Mouse (Mus musculus): ENCODE results near the gene Aldh3b2. TPM values are rescaled to one million over a fixed set of nuclear protein-coding genes. Genes with fewer than 3 reads are reported as not detected.
"Not testable (repeated sequence)": the region's sequence is repeated elsewhere in the genome, so short reads cannot be mapped to it uniquely, and the experiment has no call there.

Aldh3b2 gene
- polyA plus RNA-seq, 1 experiment from 2014 or later: 0.36 TPM

DNA sequence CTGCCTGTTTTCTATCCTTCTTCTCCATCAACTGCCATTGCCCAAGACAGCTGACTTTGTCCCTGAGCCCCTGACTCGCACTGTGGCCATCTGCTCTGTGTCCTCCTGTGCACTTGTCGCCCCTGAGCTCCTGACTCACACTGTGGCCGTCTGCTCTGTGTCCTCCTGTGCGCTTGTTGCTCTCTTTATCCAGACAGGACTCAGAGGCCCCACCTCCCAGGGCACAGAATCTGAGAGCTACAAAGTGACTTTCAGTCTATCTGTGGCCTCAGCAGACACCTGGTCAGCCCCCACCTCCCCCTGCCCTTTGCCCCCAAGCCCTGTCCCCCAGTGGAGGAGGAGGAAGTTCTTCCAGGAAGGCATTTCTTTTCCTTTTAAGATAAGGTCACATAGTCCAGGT is 16.3 kb upstream of the Aldh3b2 start:
- no peak for ATAC-seq
- Histone ChIP-seq H3K4me1 (ENCODE audit: control insufficient read depth, insufficient read depth, low read length) (no peaks in the 10 kb centered on the region), H3K36me3 (ENCODE audit: control insufficient read depth, insufficient read depth, low read length) (no peaks in the 10 kb centered on the region), H3K27ac (ENCODE audit: low read depth, low read length) (no peak overlapping the region), H3K4me2 (ENCODE audit: low read length) (no peak overlapping the region), H3K4me3 (ENCODE audit: low read depth, low read length) (no peak overlapping the region), H3K9me3 (replicated peaks; ENCODE audit: control insufficient read depth, low read length) (no peaks in the 10 kb centered on the region), H3K27me3 (replicated peaks; ENCODE audit: control insufficient read depth, insufficient read depth, low read length) (no peaks in the 10 kb centered on the region), H3K9ac (ENCODE audit: low read length) (no peak overlapping the region)
- no peak for DNase-seq (ENCODE audit: low spot score)
- 72% methylated on average over 4 of the region's 4 CpGs for WGBS

DNA sequence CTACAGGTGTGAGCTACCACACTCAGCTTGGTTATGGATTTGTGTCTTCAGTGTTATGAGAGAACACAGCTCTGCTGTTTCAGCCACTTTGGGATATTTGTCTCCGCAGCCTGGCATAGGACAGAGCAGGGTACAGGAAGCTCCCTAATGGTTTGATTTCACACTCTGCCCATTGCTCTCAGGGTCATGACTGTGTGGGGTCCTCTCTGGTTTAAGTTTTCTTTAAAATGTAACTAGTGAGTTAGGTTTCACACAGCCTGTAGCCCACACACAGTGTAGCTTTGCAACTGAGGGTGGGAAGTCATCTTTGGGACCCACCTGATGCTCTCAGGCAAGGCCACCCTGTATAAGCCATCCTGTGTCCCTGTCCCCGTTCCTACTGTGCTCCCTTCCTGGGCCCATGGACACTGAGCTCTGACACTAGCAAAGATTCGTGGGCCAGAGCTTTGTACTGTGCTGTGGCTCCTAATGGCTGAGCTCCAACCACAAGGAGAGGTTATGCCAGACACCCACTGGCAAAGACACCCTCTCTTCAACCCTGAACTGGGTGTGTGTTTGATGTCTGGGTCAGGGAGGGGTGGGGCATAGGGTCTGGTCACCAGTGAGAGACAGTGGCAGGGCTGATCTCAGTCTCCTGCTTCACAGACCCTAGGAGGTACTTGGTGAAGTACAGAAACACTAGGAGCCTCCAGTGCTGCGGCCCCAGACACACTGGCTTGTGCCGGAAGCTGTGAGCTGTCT is 14.7 kb upstream of the Aldh3b2 start:
- H3K4me3 ChIP-seq (ENCODE audit: low read depth, low read length); ATAC-seq; H3K4me2 ChIP-seq (ENCODE audit: low read length); H3K9ac ChIP-seq (ENCODE audit: low read length); DNase-seq (ENCODE audit: low spot score); H3K9me3 ChIP-seq (replicated peaks; ENCODE audit: control insufficient read depth, low read length); H3K36me3 ChIP-seq (ENCODE audit: control insufficient read depth, insufficient read depth, low read length); H3K27me3 ChIP-seq (replicated peaks; ENCODE audit: control insufficient read depth, insufficient read depth, low read length); H3K4me1 ChIP-seq (ENCODE audit: control insufficient read depth, insufficient read depth, low read length); H3K27ac ChIP-seq (ENCODE audit: low read depth, low read length): not testable (repeated sequence)
- 81% methylated on average over 5 of the region's 5 CpGs for WGBS

DNA sequence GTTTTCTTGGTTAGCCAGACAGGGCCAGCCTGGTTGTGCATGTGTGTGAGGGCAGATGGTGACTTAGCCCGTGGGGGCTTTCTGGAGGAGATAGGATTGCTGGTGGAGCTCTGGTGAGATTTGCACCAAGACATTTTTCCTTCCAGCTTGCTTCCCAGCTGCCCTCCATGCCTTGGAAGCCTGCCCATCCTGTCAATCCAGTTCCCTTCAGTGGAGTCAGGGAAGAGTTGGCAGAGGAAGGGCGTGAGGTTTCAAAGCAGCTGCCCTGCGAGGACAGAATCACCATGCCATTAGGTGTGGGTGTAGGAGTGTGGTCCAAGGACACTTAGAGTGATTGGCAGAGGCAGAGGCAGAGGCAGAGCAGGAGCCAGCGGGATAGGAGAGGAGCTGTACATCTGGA is 13.7 kb upstream of the Aldh3b2 start, which contains the start of gene Aldh3b3:
Aldh3b3 (plus strand) TSS at position 176 of the 400 bp plus-strand sequence.
- Histone ChIP-seq H3K4me1 (ENCODE audit: control insufficient read depth, insufficient read depth, low read length) (no peaks in the 10 kb centered on the region), H3K4me2 (ENCODE audit: low read length) (no peak within 1 kb of the TSS), H3K27me3 (replicated peaks; ENCODE audit: control insufficient read depth, insufficient read depth, low read length) (no peaks in the 10 kb centered on the region), H3K27ac (ENCODE audit: low read depth, low read length) (no peak within 1 kb of the TSS), H3K9ac (ENCODE audit: low read length) (no peak within 1 kb of the TSS), H3K36me3 (ENCODE audit: control insufficient read depth, insufficient read depth, low read length) (no peaks in the 10 kb centered on the region), H3K4me3 (ENCODE audit: low read depth, low read length) (no peak within 1 kb of the TSS), H3K9me3 (replicated peaks; ENCODE audit: control insufficient read depth, low read length) (no peaks in the 10 kb centered on the region)
- ATAC-seq: no peak
- DNase-seq (ENCODE audit: low spot score): peak; percentile 46
- WGBS: 63% methylated on average over 4 of the region's 4 CpGs

DNA sequence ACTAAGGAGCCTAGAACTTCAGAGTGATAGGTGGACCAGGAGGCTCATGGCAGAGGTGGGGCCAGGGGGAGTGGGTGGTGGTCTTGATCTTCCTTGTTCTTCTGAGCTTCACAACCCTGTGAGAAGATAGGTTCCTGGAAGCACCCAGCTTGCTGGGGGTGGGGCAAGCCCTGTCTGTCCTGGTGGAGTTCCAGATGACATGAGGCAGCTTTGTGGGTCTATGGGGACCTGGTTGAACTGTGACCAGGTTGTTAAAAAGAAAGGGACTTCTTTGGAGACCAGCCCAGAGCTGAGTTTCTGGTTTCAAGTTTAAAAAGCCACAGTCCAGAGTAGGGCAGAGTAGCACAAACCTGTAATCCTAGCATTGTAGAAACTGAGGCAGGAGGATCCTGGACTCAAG is 13.1 kb upstream of the Aldh3b2 start:
- no peaks in the 10 kb centered on the region for H3K9me3 ChIP-seq (replicated peaks; ENCODE audit: control insufficient read depth, low read length)
- no peaks in the 10 kb centered on the region for H3K4me1 ChIP-seq (ENCODE audit: control insufficient read depth, insufficient read depth, low read length)
- no peaks in the 10 kb centered on the region for H3K36me3 ChIP-seq (ENCODE audit: control insufficient read depth, insufficient read depth, low read length)
- ATAC-seq (no peak), DNase-seq (ENCODE audit: low spot score) (no peak)
- no peak overlapping the region for H3K4me2 ChIP-seq (ENCODE audit: low read length)
- no peak overlapping the region for H3K9ac ChIP-seq (ENCODE audit: low read length)
- H3K27ac ChIP-seq (ENCODE audit: low read depth, low read length): no peak overlapping the region
- H3K4me3 ChIP-seq (ENCODE audit: low read depth, low read length): no peak overlapping the region
- no peaks in the 10 kb centered on the region for H3K27me3 ChIP-seq (replicated peaks; ENCODE audit: control insufficient read depth, insufficient read depth, low read length)

DNA sequence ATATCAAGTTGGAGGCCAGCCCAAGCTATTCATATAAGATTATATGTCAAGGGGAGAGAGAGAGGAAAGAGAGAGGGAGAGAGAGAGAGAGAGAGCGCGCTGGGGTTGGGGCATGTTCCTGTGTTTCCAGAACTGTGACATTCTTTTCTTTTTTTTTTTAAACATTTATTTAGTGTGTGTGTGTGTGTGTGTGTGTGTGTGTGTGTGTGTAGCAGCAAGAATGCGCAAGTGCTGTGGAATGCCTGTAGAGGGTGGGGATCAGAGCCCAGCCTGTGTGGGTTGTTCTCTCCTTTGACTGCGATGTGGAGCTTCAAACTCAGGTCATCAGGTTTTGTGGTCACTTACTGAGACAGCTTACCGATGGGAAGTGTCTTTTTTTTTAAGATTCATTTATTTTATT is 11.9 kb upstream of the Aldh3b2 start:
- no peak for ATAC-seq
- WGBS: 78% methylated on average over 5 of the region's 5 CpGs
- no peaks in the 10 kb centered on the region for H3K27me3 ChIP-seq (replicated peaks; ENCODE audit: control insufficient read depth, insufficient read depth, low read length)

DNA sequence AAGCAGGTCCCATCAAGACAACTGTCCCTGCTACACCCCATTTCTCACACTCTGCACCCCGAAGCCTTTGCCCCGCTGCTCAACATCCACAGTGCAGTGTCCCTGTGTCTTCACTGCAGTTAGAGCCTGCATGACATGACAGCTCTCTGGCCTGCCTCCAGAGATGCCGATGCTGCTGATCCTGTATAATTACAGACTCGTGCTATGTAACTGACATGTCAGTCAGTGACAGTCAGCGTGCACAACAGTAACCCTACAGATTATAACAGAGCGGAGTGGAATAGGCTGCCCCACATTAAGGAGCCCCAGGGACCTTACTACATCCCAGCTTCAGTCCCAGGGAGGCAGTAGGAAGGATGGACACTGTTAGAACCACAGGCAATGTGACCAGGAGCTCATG is 10.3 kb upstream of the Aldh3b2 start:
- H3K4me3 ChIP-seq (ENCODE audit: low read depth, low read length); H3K4me2 ChIP-seq (ENCODE audit: low read length); DNase-seq (ENCODE audit: low spot score); H3K4me1 ChIP-seq (ENCODE audit: control insufficient read depth, insufficient read depth, low read length); H3K27ac ChIP-seq (ENCODE audit: low read depth, low read length); H3K9me3 ChIP-seq (replicated peaks; ENCODE audit: control insufficient read depth, low read length); H3K9ac ChIP-seq (ENCODE audit: low read length); H3K27me3 ChIP-seq (replicated peaks; ENCODE audit: control insufficient read depth, insufficient read depth, low read length); H3K36me3 ChIP-seq (ENCODE audit: control insufficient read depth, insufficient read depth, low read length): not testable (repeated sequence)
- ATAC-seq: peak; percentile 46
- WGBS: 66% methylated on average over 6 of the region's 6 CpGs

More for the DNA sequence above, 11.9 kb upstream of the Aldh3b2 start:
- no peaks in the 10 kb centered on the region for H3K4me1 ChIP-seq (ENCODE audit: control insufficient read depth, insufficient read depth, low read length)
- no peak overlapping the region for H3K4me2 ChIP-seq (ENCODE audit: low read length)
- no peak overlapping the region for H3K27ac ChIP-seq (ENCODE audit: low read depth, low read length)
- DNase-seq (ENCODE audit: low spot score): no peak
- H3K4me3 ChIP-seq (ENCODE audit: low read depth, low read length): no peak overlapping the region
- no peaks in the 10 kb centered on the region for H3K36me3 ChIP-seq (ENCODE audit: control insufficient read depth, insufficient read depth, low read length)
- H3K9me3 ChIP-seq (replicated peaks; ENCODE audit: control insufficient read depth, low read length): no peaks in the 10 kb centered on the region
- no peak overlapping the region for H3K9ac ChIP-seq (ENCODE audit: low read length)

DNA sequence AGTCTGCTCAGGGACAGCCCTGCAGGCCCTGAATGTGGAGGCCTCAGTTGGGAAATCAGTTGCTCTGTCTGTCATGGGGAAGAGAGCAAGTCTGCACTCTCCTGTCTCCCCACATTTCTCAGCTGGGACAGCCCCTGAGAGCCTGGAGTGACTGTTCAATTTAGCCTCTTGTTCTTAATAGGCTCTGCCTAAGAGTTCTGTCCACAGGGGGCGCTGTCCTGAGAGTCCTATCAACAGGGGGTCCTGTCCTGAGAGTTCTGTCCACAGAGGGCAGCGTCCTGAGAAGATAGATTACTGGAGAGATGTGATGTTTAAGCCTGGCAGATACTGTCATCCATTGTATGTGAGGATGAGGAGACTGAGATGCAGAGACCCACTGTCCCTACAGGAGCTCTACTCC is 9.7 kb upstream of the Aldh3b2 start:
- Histone ChIP-seq H3K4me3 (ENCODE audit: low read depth, low read length) (no peak overlapping the region), H3K27ac (ENCODE audit: low read depth, low read length) (no peak overlapping the region), H3K27me3 (replicated peaks; ENCODE audit: control insufficient read depth, insufficient read depth, low read length) (no peaks in the 10 kb centered on the region), H3K9ac (ENCODE audit: low read length) (no peak overlapping the region), H3K4me2 (ENCODE audit: low read length) (no peak overlapping the region), H3K4me1 (ENCODE audit: control insufficient read depth, insufficient read depth, low read length) (no peaks in the 10 kb centered on the region), H3K9me3 (replicated peaks; ENCODE audit: control insufficient read depth, low read length) (no peaks in the 10 kb centered on the region), H3K36me3 (ENCODE audit: control insufficient read depth, insufficient read depth, low read length) (no peaks in the 10 kb centered on the region)
- DNase-seq (ENCODE audit: low spot score) (no peak), ATAC-seq (no peak)
- 12% methylated on average over 2 of the region's 2 CpGs for WGBS

DNA sequence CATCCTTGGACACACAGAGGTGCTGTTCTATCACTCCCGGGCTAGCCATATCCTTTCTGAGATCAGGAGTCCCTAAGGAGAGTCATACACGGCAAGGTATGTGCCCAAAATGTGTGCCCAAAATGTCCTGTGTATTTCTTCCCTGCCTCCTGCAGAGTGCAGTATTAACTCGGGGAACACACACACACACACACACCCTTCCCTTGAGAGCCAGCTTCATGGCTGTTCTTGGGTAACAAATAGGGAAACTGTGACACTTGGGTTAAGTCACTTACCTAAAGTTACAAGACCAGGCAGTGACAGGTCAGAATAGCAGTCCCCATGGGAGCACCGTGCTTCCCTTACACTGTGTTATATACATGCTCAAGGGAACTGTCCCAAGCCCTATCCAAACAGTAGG is 8.1 kb upstream of the Aldh3b2 start:
- DNase-seq (ENCODE audit: low spot score): no peak
- H3K4me1 ChIP-seq (ENCODE audit: control insufficient read depth, insufficient read depth, low read length): no peaks in the 10 kb centered on the region
- H3K27ac ChIP-seq (ENCODE audit: low read depth, low read length): no peak overlapping the region
- no peak overlapping the region for H3K4me3 ChIP-seq (ENCODE audit: low read depth, low read length)
- no peaks in the 10 kb centered on the region for H3K27me3 ChIP-seq (replicated peaks; ENCODE audit: control insufficient read depth, insufficient read depth, low read length)
- 80% methylated on average over 4 of the region's 4 CpGs for WGBS
- H3K9ac ChIP-seq (ENCODE audit: low read length): no peak overlapping the region
- no peaks in the 10 kb centered on the region for H3K36me3 ChIP-seq (ENCODE audit: control insufficient read depth, insufficient read depth, low read length)
- no peaks in the 10 kb centered on the region for H3K9me3 ChIP-seq (replicated peaks; ENCODE audit: control insufficient read depth, low read length)
- H3K4me2 ChIP-seq (ENCODE audit: low read length): no peak overlapping the region
- no peak for ATAC-seq

DNA sequence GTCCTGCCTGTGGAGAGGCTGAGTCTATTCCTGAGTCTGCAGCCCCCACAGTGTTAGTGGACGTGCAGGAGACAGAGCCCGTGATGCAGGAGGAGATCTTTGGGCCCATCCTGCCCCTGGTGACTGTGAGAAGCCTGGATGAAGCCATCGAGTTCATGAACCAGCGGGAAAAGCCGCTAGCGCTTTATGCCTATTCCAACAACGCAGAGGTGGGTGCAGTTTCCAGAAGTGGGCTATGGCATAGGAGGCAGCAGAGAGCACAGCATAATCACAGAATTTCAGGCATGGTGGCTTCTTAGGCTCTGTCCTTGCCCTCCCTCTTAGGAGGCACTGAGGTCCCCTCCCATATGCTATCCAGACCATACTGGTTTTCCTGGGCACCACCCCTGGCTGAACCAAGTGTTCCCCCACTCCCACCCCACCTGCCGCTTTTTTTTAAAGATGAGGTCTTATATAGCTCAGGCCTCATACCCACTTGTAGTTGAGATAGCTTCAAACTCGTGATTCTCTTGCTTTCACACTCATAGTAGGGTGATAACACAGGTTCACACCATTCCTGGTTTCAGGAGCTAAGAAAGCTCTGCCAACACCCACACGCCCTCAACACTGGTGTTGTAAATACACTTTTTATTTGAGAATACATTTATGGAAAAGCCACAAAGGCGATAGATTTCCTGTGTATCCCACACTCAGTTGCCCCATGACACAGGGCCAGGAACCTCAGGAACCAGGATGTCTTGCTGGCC is 5.6 kb upstream of the Aldh3b2 start:
- Histone ChIP-seq H3K27ac (ENCODE audit: low read depth, low read length) (no peak overlapping the region), H3K27me3 (replicated peaks; ENCODE audit: control insufficient read depth, insufficient read depth, low read length) (no peaks in the 10 kb centered on the region)
- DNase-seq (ENCODE audit: low spot score): peak; percentile 15

More for the DNA sequence above, 5.6 kb upstream of the Aldh3b2 start:
- H3K4me1 ChIP-seq (ENCODE audit: control insufficient read depth, insufficient read depth, low read length): no peaks in the 10 kb centered on the region
- no peak overlapping the region for H3K9ac ChIP-seq (ENCODE audit: low read length)
- no peak overlapping the region for H3K4me3 ChIP-seq (ENCODE audit: low read depth, low read length)
- no peak for ATAC-seq
- no peaks in the 10 kb centered on the region for H3K9me3 ChIP-seq (replicated peaks; ENCODE audit: control insufficient read depth, low read length)
- 68% methylated on average over 11 of the region's 11 CpGs for WGBS
- H3K36me3 ChIP-seq (ENCODE audit: control insufficient read depth, insufficient read depth, low read length): no peaks in the 10 kb centered on the region
- H3K4me2 ChIP-seq (ENCODE audit: low read length): no peak overlapping the region

Data from forebrain, embryonic 14.5 days (tissue).